Mouse (Mus musculus) CH12.LX (cell line): ENCODE measurements around the gene Ccdc81.

Experiments used
- CTCF ChIP-seq, 2 experiments: IDR thresholded peaks in 1 of 2; conservative IDR thresholded peaks in 1 of 2; 2 replicates each; pipeline ENCODE4 v1.5.1; 2011 to 2012; ENCODE audit warnings: low read depth in 2 of 2, low read length in 2 of 2, improper control_type of control experiment in 1 of 2, inconsistent platforms in 1 of 2, mild to moderate bottlenecking in 1 of 2, moderate library complexity in 1 of 2
- ELF1 ChIP-seq: IDR thresholded peaks from 2 replicates; pipeline ENCODE4 v1.6.1; 2014; ENCODE audit warnings: low read depth, mild to moderate bottlenecking, inconsistent platforms, low read length, improper control_type of control experiment
- EP300 ChIP-seq: IDR thresholded peaks from 2 replicates; pipeline ENCODE4 v1.6.1; 2011; ENCODE audit warnings: low read length, improper control_type of control experiment
- GABPA ChIP-seq: IDR thresholded peaks from 2 replicates; pipeline ENCODE4 v1.6.1; 2012; ENCODE audit warnings: low read depth, low read length, improper control_type of control experiment, inconsistent platforms; ENCODE audit not compliant: insufficient replicate concordance
- HCFC1 ChIP-seq: IDR thresholded peaks from 2 replicates; pipeline ENCODE4 v1.6.1; 2012; ENCODE audit warnings: low read depth, mild to moderate bottlenecking, inconsistent platforms, low read length, improper control_type of control experiment
- MAFK ChIP-seq: IDR thresholded peaks from 2 replicates; pipeline ENCODE4 v1.6.1; 2011; ENCODE audit warnings: low read length, improper control_type of control experiment; ENCODE audit not compliant: insufficient replicate concordance
- POLR2A ChIP-seq: IDR thresholded peaks from 2 replicates; pipeline ENCODE4 v1.6.1; 2011; ENCODE audit warnings: low read depth, mild to moderate bottlenecking, improper control_type of control experiment, low read length

DNA sequence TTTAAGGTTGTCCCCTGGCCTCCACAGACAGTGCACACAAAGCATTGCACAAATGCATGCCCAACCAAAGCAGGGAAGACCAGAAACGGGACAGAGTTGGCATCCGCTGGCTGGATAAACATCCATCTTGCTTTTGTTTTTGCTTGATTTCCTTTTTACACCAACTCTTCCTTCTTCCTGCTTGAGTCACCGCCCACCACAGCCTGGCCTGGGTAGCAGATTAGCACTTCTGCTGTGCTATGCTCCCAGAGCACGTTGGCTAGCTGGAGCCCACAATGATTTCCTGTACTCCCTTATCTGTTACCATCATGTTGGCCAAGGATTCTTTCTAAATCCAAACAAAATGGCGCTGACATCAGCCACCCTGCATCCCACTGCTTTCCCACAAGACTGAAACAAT lies 36.2 kb downstream of the Ccdc81 start:
- TF ChIP-seq POLR2A (no peak), EP300 (no peak), HCFC1 (no peak), ELF1 (no peak), CTCF (conservative IDR thresholded peaks at IDR 0.05 in 1 of 2, IDR thresholded peaks at IDR 0.05 in 1 of 2; ENCODE audit: low read depth in 2 of 2, low read length in 2 of 2) (no peak), GABPA (no peak), MAFK (no peak)
